Mouse (Mus musculus) E14TG2a.4 (cell line): Measurements from ENCODE around the gene Rxfp2.

Experiments
- CTCF ChIP-seq: conservative IDR thresholded peaks from 2 replicates; pipeline ENCODE4 v1.5.1; 2014; ENCODE audit warnings: low read length
- NANOG ChIP-seq: IDR thresholded peaks from 2 replicates; pipeline ENCODE4 v1.6.1; 2014; ENCODE audit warnings: borderline replicate concordance, low read length, mixed read lengths

- no peak for TF ChIP-seq CTCF
- no peak for TF ChIP-seq NANOG
Observed at GRCm38 (mm10) chr5:150071738-150072137, 53.3 kb downstream of the Rxfp2 start.
